ENCODE assay signal across 25 mouse cellular contexts in genomic region chr16:39031350-39031749, GRCm38 (mm10).
DNase-seq lines count a peak whose midpoint lies in the region; ATAC-seq and TF ChIP-seq lines count a peak whose summit lies in the region.
"Had no signal": no experiment of that assay in that cellular context is flagged by ENCODE, and none has a peak within 500 bp of the region (broad histone marks: within the 10 kb centered on the region; RNA-seq: fewer than 3 reads in every experiment).

No protein-coding gene starts in this region.

- no peaks in the 10 kb centered on the region for H3K79me2 ChIP-seq in heart, adult 2 months (replicated peaks; ENCODE audit: control insufficient read depth, insufficient read depth, low read length)

- no peaks in the 10 kb centered on the region for H3K4me1 ChIP-seq in hindbrain, embryonic 16.5 days (ENCODE audit: control insufficient read depth, insufficient read depth, low read depth, low read length)
- H3K4me1 ChIP-seq in heart, adult 2 months (ENCODE audit: control insufficient read depth, insufficient read depth, low read length), result no peaks in the 10 kb centered on the region
- H3K4me1 ChIP-seq: embryonic facial prominence, embryonic 12.5 days; megakaryocyte, embryonic 14.5 days had no signal

- no peak for TF ChIP-seq CTCF in heart, adult 2 months (IDR thresholded peaks at IDR 0.05)

- peak; percentile 10 to 12 for DNase-seq in cerebellum, adult 18-20 months
- DNase-seq in cerebellum, adult 8-10 months, result no peak
- DNase-seq in brain, adult 2 months (ENCODE audit: low read depth, low spot score), result peak; percentile 19
- peak; percentile 38 to 65 for DNase-seq in cerebellum, postnatal 14 days
- no peak for DNase-seq in heart, adult 2 months
- no peak for DNase-seq in kidney, postnatal 4 days
- no peak for DNase-seq in gastrocnemius, postnatal 4 days (ENCODE audit: low spot score in 2 of 2)
- DNase-seq: adrenal gland, postnatal 25 days; heart, postnatal 10 days; kidney, adult 2 months; kidney, postnatal 14 days; layer of hippocampus, adult 9-11 months; lung, adult 18-20 months; lung, postnatal 14 days; thymus, adult 2 months had no signal

- ATAC-seq in hindbrain, embryonic 16.5 days, result peak; percentile 86
- ATAC-seq: activated CD4-positive, CD25-positive, alpha-beta regulatory T cell, adult 4 months; forebrain, embryonic 16.5 days had no signal

- no peaks in the 10 kb centered on the region for H3K36me3 ChIP-seq in hindbrain, embryonic 16.5 days (ENCODE audit: control insufficient read depth, insufficient read depth, low read length)
- no peaks in the 10 kb centered on the region for H3K36me3 ChIP-seq in heart, adult 2 months (ENCODE audit: control insufficient read depth, insufficient read depth, low read length)
- H3K36me3 ChIP-seq: embryonic facial prominence, embryonic 12.5 days; G1E had no signal

- H3K9ac ChIP-seq in hindbrain, embryonic 16.5 days (ENCODE audit: low read depth, low read length), result no peak overlapping the region
- no peak overlapping the region for H3K9ac ChIP-seq in heart, adult 2 months (ENCODE audit: low read depth, low read length)
- H3K9ac ChIP-seq: embryonic facial prominence, embryonic 12.5 days had no signal

- no peak overlapping the region for H3K4me3 ChIP-seq in hindbrain, embryonic 16.5 days (ENCODE audit: low read length)
- H3K4me3 ChIP-seq in heart, adult 2 months, result no peak overlapping the region
- H3K4me3 ChIP-seq: embryonic facial prominence, embryonic 12.5 days; erythroblast, embryonic 14.5 days; left cerebral cortex, adult 2 months; megakaryocyte, embryonic 14.5 days had no signal

- 57% methylated on average over 2 of the region's 2 CpGs for WGBS in hindbrain, embryonic 16.5 days
- 83% methylated on average over 2 of the region's 2 CpGs for WGBS in heart, adult 2 months

- H3K9me3 ChIP-seq in hindbrain, embryonic 16.5 days (ENCODE audit: control insufficient read depth, low read length), result no peaks in the 10 kb centered on the region
- H3K9me3 ChIP-seq: embryonic facial prominence, embryonic 12.5 days; megakaryocyte, embryonic 14.5 days had no signal

- no peaks in the 10 kb centered on the region for H3K27me3 ChIP-seq in hindbrain, embryonic 16.5 days (replicated peaks; ENCODE audit: control insufficient read depth, insufficient read depth, low read length)
- no peaks in the 10 kb centered on the region for H3K27me3 ChIP-seq in heart, adult 2 months (ENCODE audit: control insufficient read depth, insufficient read depth, low read length)
- H3K27me3 ChIP-seq: embryonic facial prominence, embryonic 12.5 days; megakaryocyte, embryonic 14.5 days had no signal

- intact Hi-C loops in heart, adult 2 months (cut with DNase I), result no loop called here

- H3K27ac ChIP-seq in hindbrain, embryonic 16.5 days (ENCODE audit: low read depth, low read length), result no peak overlapping the region
- no peak overlapping the region for H3K27ac ChIP-seq in heart, adult 2 months
- H3K27ac ChIP-seq: embryonic facial prominence, embryonic 12.5 days; left cerebral cortex, adult 2 months had no signal

- H3K4me2 ChIP-seq in hindbrain, embryonic 16.5 days (ENCODE audit: low read length), result no peak overlapping the region
- H3K4me2 ChIP-seq: embryonic facial prominence, embryonic 12.5 days; heart, embryonic 11.5 days; liver, embryonic 11.5 days had no signal

- no peak for TF ChIP-seq EP300 in heart, adult 2 months (IDR thresholded peaks at IDR 0.05; ENCODE audit: insufficient read depth, low read depth, low read length)

- no peak for TF ChIP-seq POLR2A in heart, adult 2 months (IDR thresholded peaks at IDR 0.05; ENCODE audit: insufficient read depth, low read depth, low read length)

Comparison
In these comparisons a context has a peak if more than half of its experiments do, and no peak if none do; other contexts are left out.
1. DNase-seq: peak in cerebellum, adult 18-20 months (2 of 2), brain, adult 2 months (single experiment) and cerebellum, postnatal 14 days (2 of 2); none in cerebellum, adult 8-10 months (single experiment), heart, adult 2 months (0 of 2), kidney, postnatal 4 days (0 of 2) and gastrocnemius, postnatal 4 days (0 of 2).